Mouse (Mus musculus) bone marrow macrophage, adult 2 months (primary cell): Measurements from ENCODE around the gene Ccnd2.

ENCODE experiments used
- CTCF ChIP-seq: IDR thresholded peaks from 2 replicates; pipeline ENCODE4 v1.5.1; 2012; ENCODE audit warnings: low read depth, mild to moderate bottlenecking, low read length, moderate library complexity
- POLR2A ChIP-seq: IDR thresholded peaks from 2 replicates; pipeline ENCODE4 v1.6.1; 2012; ENCODE audit warnings: mild to moderate bottlenecking, low read depth, low read length, borderline replicate concordance

- TF ChIP-seq POLR2A (no peak), CTCF (no peak)
These were observed 5.3 kb upstream of the Ccnd2 start for GRCm38 (mm10) chr6:127157321-127157720.
